Mouse (Mus musculus) hindbrain, embryonic 16.5 days (tissue): ENCODE measurements around the gene Map2k7. TPM values are rescaled to one million over a fixed set of nuclear protein-coding genes. Genes with fewer than 3 reads are reported as not detected.

Experiments used
- ATAC-seq: fragments of 200-750 bp; cut with Nextera tagmentation; 2 replicates; pipeline ENCODE4 v1.8.0; 2017; ENCODE audit warnings: moderate TSS enrichment, moderate library complexity
- H3K27ac ChIP-seq: fragments of 300-500 bp; sonication (generic); 2 replicates; pipeline ENCODE4 v1.5.1; 2014; ENCODE audit warnings: low read depth, mild to moderate bottlenecking, control low read depth, low read length, moderate library complexity
- H3K27me3 ChIP-seq: fragments of 300-500 bp; sonication (generic); replicated peaks from 2 replicates; pipeline ENCODE4 v1.6.1; 2014; ENCODE audit warnings: low read length; ENCODE audit not compliant: control insufficient read depth, insufficient read depth
- H3K36me3 ChIP-seq: fragments of 300-500 bp; sonication (generic); 2 replicates; pipeline ENCODE4 v1.6.1; 2014; ENCODE audit warnings: mild to moderate bottlenecking, low read length, moderate library complexity, mixed read lengths; ENCODE audit not compliant: control insufficient read depth, insufficient read depth
- H3K4me1 ChIP-seq: fragments of 300-500 bp; sonication (generic); 2 replicates; pipeline ENCODE4 v1.6.1; 2014; ENCODE audit warnings: low read depth, low read length; ENCODE audit not compliant: control insufficient read depth, insufficient read depth
- H3K4me2 ChIP-seq: fragments of 300-500 bp; sonication (generic); 2 replicates; pipeline ENCODE4 v1.6.1; 2014; ENCODE audit warnings: mild to moderate bottlenecking, low read length, control low read depth, moderate library complexity
- H3K4me3 ChIP-seq: fragments of 300-500 bp; sonication (generic); 2 replicates; pipeline ENCODE4 v1.5.1; 2014; ENCODE audit warnings: mild to moderate bottlenecking, low read length, control low read depth, moderate library complexity
- H3K9ac ChIP-seq: fragments of 300-500 bp; sonication (generic); 2 replicates; pipeline ENCODE4 v1.6.1; 2014; ENCODE audit warnings: low read depth, mild to moderate bottlenecking, control low read depth, low read length, moderate library complexity
- H3K9me3 ChIP-seq: fragments of 300-500 bp; sonication (generic); 2 replicates; pipeline ENCODE4 v1.6.1; 2014; ENCODE audit warnings: mild to moderate bottlenecking, low read length, moderate library complexity; ENCODE audit not compliant: control insufficient read depth
- WGBS: fragments of 180-500 bp; shearing (Covaris S2); extraction: QIAGEN DNeasy Blood & Tissue Kit; methylation state at CpG from one replicate; pipeline ENCODE4 v1.1.7; 2014; 5-methylcytosine and 5-hydroxymethylcytosine counted together
- polyA plus RNA-seq: library from polyadenylated mRNA; unstranded; fragments of >200 nt; fragmentation: Nextera tagmentation; extraction: Ambion mirVana; gene quantifications from 2 replicates; pipeline ENCODE4 v1.2.1, GENCODE M21; 2015

The Map2k7 gene
- polyA plus RNA-seq, 1 experiment from 2014 or later, result 24.8 TPM

DNA sequence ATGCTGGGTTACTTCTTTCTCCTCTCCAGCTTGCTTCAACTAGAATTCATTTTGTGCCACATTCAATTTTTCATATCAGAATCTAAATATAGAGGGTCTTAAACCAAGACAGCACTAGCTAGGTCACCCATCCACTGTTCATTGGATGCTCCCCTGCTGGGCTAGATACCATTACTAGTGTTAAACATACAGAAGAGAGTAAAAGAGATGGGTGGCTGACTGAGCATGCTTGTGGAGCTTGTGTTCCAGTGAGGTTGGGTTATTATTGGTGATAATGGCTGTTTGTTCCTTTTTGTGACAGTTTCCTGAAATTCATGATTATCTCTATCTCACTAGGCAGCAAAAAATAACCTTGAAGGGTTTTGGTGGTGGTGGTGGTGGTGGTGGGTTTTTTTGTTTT is 16.5 kb upstream of the Map2k7 start:
- no peaks in the 10 kb centered on the region for H3K9me3 ChIP-seq
- H3K4me2 ChIP-seq, result no peak overlapping the region
- H3K27me3 ChIP-seq, result peaks cover 9% of the 10 kb centered on the region
- H3K36me3 ChIP-seq, result no peaks in the 10 kb centered on the region
- no peak overlapping the region for H3K9ac ChIP-seq
- H3K4me3 ChIP-seq, result no peak overlapping the region
- no peak for ATAC-seq
- peaks cover 8% of the 10 kb centered on the region; the same call in 1 of the 2 replicates for H3K4me1 ChIP-seq
- no peak overlapping the region for H3K27ac ChIP-seq

DNA sequence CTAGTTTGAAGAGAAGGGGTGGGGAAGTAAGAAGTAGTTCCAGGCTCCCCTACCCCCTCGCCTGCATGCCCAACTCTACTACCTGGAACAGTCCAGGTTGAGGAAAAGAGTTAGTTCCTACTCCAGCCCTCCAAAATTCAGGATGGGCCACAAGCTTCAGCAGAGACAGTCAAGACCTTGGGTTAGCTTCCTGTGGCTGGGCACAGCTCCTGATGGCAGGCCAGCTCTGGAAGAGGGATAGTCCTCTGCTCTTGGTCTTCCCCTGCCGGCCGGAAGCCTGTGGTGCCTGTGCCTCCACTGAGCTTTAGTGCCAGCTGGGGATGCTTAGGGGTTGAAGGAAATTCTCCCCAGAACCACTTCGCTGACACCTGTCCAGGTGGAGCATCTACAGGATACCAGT is 12.2 kb upstream of the Map2k7 start:
- Histone ChIP-seq H3K27ac (no peak overlapping the region), H3K4me3 (no peak overlapping the region), H3K9ac (no peak overlapping the region), H3K27me3 (peaks cover 14% of the 10 kb centered on the region), H3K9me3 (no peaks in the 10 kb centered on the region), H3K4me1 (peaks cover 2% of the 10 kb centered on the region; the same call in 1 of the 2 replicates), H3K36me3 (no peaks in the 10 kb centered on the region), H3K4me2 (peak overlapping the region; percentile 47)
- peak; percentile 27; the same call in 1 of the 2 replicates for ATAC-seq
- 30% methylated on average over 4 of the region's 4 CpGs for WGBS

DNA sequence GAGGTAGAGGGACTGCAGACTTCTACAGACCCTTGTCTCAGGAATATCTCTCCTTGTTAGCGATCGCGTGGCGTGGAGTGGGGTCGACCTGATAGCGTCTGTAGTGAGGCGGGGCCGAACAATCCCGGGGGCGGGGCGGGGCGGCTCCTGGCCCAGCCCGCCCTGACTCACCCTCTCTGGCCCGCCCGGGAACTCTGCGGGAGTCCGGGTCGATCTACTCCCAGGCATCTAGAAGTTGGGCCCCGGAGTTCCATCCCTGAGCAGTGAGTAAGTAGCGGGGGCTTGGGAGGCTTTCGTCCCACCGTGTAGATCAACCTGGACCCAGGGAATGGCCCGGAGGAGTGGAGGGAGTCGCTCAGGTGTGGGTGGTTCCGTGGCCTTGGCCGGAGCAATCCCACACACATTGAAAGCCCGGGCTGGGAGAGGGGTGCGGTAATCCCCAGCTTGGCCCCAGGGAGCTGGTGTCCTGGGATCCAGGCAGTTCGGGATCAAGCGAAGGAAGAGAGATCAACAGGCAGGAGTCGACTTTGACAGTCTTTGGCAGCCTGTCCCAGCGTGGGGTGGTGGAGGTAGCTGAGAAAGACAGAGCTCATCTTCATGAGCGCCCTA is 11.7 kb upstream of the Map2k7 start, which contains the start of gene Lrrc8e:
Gene Lrrc8e (plus strand): TSS at position 89 of the 609 bp plus-strand sequence.
- Histone ChIP-seq H3K4me2 (peak within 1 kb of the TSS; percentile 47), H3K4me3 (no peak within 1 kb of the TSS)
- ATAC-seq, result peak; percentile 51; the same call in 1 of the 2 replicates

DNA sequence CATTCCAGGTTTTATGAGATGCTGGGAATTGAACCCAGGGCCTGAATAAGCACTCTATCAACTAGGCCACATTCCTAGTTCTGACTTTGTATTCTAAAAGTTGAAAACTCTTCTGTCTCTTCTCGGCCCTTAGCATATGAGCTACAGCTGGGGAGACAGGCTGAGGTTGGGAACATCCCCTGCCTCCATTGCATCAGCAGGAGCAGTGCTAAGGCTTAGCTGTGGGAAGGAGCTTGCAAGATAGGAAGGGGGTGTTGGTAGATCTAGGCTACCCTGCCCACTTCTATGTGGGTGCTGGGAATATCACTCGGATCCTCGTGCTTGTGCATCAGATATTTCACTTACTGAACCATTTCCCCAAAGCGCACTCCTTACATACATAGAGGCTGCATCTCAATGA is 10.6 kb upstream of the Map2k7 start:
- H3K4me2 ChIP-seq, result no peak overlapping the region
- H3K9ac ChIP-seq, result no peak overlapping the region
- no peak overlapping the region for H3K4me3 ChIP-seq
- ATAC-seq, result no peak
- H3K27ac ChIP-seq, result no peak overlapping the region
- WGBS, result 89% methylated on average over 4 of the region's 4 CpGs
- H3K9me3 ChIP-seq, result no peaks in the 10 kb centered on the region
- H3K4me1 ChIP-seq, result peaks cover 2% of the 10 kb centered on the region; the same call in 1 of the 2 replicates
- H3K27me3 ChIP-seq, result peaks cover 14% of the 10 kb centered on the region
- H3K36me3 ChIP-seq, result no peaks in the 10 kb centered on the region

More for the DNA sequence above, 11.7 kb upstream of the Map2k7 start, which contains the start of gene Lrrc8e:
- Histone ChIP-seq H3K4me1 (peaks cover 2% of the 10 kb centered on the region; the same call in 1 of the 2 replicates), H3K9ac (no peak within 1 kb of the TSS), H3K27ac (no peak within 1 kb of the TSS), H3K36me3 (no peaks in the 10 kb centered on the region), H3K9me3 (no peaks in the 10 kb centered on the region), H3K27me3 (peaks cover 14% of the 10 kb centered on the region)
- 6% methylated on average over 32 of the region's 33 CpGs for WGBS

DNA sequence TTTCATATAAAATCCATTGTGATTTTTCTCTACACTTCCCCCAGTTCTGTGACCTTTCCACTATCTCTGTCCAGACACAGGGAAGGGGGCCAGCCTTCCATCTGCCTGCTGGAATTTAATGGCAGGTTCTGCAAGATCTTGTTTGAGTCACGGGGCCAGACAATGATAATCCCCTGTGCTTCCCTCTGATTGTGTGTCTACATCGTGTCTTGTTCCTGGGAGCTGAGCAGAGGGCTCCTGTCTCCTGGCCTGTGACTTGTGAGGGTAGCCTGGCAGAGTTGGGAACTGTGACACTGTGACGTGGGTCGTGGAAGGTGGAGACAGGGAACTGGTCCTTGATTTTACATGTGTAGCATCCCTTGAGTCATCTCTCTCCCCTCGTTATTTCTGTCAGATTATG is 8.8 kb upstream of the Map2k7 start:
- ATAC-seq, result no peak
- 73% methylated on average over 5 of the region's 5 CpGs for WGBS

DNA sequence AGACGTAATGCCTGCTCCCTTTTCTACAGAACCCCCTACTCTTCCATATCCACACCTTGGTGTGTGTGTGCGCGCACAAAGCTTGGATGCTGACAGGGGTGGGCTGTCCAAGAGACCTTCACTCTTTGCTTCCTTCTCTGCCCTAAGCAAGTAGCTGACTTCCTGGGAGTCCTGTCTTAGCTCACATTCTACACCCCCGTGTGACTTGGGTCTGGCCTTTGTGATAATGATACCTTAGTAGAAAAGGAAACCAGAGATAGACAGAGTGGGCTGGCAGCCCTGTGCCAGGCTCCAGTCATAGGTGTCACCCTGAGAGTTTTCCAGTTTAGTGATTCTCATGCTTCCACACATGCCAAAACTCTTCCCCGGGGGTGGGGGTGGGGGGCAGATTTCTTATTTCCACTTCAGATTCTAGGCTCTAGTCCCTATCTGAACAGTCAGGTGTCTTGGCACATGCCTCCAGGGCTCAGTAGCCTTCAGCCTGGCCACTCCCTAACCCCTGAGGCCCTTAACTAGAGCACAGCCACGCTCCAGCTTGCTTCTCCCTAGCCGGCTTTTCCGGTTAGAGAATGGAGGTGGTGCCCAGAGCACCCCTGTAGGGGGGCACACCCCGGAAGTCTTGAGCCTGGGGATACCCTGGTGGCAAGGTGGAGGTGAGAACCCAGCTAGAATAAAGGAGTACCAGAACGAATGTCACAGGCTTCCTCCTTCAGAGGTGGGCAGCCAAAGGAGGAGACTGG is 7.8 kb upstream of the Map2k7 start:
- no peak overlapping the region for H3K9ac ChIP-seq
- ATAC-seq, result no peak
- H3K4me3 ChIP-seq, result no peak overlapping the region
- H3K4me2 ChIP-seq, result no peak overlapping the region
- peaks cover 2% of the 10 kb centered on the region; the same call in 1 of the 2 replicates for H3K4me1 ChIP-seq
- H3K36me3 ChIP-seq, result no peaks in the 10 kb centered on the region
- no peaks in the 10 kb centered on the region for H3K9me3 ChIP-seq
- WGBS, result 65% methylated on average over 10 of the region's 10 CpGs
- no peak overlapping the region for H3K27ac ChIP-seq
- peaks cover 14% of the 10 kb centered on the region for H3K27me3 ChIP-seq

More for the DNA sequence above, 8.8 kb upstream of the Map2k7 start:
- Histone ChIP-seq H3K4me3 (no peak overlapping the region), H3K4me1 (peaks cover 2% of the 10 kb centered on the region; the same call in 1 of the 2 replicates), H3K27me3 (peaks cover 14% of the 10 kb centered on the region), H3K27ac (no peak overlapping the region), H3K9me3 (no peaks in the 10 kb centered on the region), H3K4me2 (no peak overlapping the region), H3K36me3 (no peaks in the 10 kb centered on the region), H3K9ac (no peak overlapping the region)

DNA sequence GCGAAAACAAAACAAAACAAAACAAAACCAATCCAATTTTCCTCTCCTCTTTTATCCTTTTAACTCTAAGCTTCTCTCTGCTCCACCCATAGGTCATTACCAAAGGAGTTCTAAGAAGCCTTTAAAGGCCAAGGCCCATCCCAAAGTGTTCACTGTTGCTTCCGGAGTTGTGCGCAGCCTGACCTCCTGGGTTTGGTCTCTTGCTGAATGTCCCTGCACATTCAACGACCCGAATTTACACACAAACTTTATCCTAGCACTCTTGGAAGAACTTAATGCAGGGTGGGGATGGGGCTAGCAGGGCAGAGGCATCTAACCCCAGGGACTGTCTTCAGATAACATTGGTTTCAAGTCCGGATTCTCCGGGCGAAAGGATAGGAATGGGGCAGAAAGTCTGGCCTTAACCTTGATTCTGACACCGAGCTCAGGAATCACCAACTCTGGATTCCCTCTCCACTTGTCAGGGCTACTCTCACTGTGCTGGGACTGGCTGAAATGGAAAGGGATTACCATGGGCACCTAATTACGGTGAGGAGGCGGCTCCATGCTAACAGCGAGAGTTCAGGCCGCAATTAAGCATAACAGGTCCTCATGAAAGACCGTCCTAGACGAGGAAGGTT is 616 bp upstream of the Map2k7 start:
- peak; percentile 2 for ATAC-seq
- 19% methylated on average over 15 of the region's 15 CpGs for WGBS

DNA sequence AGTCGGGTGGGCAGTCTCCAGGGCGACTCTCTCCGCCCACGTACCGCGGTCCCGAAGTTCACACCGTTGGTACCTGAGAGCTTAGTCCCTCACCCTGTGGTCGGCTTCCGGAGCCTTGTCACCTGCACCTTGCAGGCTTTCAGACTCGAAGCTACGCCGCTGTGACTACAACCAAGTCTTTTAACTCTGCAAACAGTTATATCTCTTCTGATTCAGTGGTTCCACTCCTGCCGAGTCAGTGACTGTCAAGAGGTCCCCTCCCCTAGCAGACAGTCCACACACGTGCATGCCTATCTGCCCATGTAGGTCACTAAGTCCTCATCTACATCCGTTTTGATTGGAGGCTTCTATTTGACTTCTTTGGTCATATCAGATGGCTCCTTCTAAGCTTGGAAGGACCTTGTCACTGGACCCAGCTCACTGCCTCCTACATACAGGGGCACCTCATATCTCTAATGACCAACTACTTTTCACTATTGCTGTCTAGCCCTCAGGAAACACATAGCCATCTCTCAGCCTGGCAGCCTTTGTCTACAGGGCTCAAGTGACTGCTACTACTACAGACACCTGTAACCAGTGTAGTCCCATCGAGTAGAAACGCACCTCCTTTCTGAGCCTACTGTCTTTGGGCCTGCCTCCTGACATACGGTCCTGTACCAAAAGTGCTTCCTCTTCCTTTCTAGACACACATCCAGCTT is 802 bp downstream of the Map2k7 start:
- no peak; the same call in 1 of the 2 replicates for ATAC-seq

More for the DNA sequence above, 616 bp upstream of the Map2k7 start:
- Histone ChIP-seq H3K27me3 (no peaks in the 10 kb centered on the region), H3K9ac (peak overlapping the region; percentile 66), H3K4me2 (peak overlapping the region; percentile 82), H3K36me3 (no peaks in the 10 kb centered on the region), H3K4me1 (peaks cover 26% of the 10 kb centered on the region), H3K4me3 (peak overlapping the region; percentile 86), H3K9me3 (no peaks in the 10 kb centered on the region), H3K27ac (peak overlapping the region; percentile 92)

More for the DNA sequence above, 802 bp downstream of the Map2k7 start:
- no peaks in the 10 kb centered on the region for H3K27me3 ChIP-seq
- no peaks in the 10 kb centered on the region for H3K9me3 ChIP-seq
- H3K4me1 ChIP-seq, result peaks cover 26% of the 10 kb centered on the region
- peak overlapping the region; percentile 84 for H3K9ac ChIP-seq
- H3K4me3 ChIP-seq, result peak overlapping the region; percentile 86
- H3K36me3 ChIP-seq, result peaks cover 12% of the 10 kb centered on the region
- peak overlapping the region; percentile 95 for H3K4me2 ChIP-seq
- WGBS, result 12% methylated on average over 19 of the region's 19 CpGs
- peak overlapping the region; percentile 91 for H3K27ac ChIP-seq
